Mouse (Mus musculus): ENCODE results near the gene Itgb6. TPM values are rescaled to one million over a fixed set of nuclear protein-coding genes. Genes with fewer than 3 reads are reported as not detected.

The Itgb6 gene
- polyA plus RNA-seq, 1 experiment from 2014 or later = 10.0 TPM

DNA sequence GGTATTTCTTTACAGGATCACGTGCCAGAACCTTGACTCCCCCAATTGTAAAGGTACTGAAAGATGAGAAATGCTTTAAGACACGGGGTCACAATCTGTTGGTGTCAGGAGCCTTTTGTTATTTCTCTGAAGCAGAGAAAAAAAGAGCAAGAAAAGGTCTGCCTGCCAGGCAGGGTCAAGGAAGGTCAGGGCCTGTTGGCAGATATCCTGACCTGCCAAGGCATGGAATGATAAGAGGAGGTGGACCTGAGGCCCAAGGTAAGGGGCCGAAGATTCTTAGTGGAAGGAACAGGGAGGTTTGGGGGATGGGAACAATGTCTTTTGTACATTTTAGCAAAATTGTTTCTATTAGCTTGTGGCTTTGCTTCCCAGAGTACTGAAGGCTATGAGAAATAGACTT, 13.8 kb downstream of the Itgb6 start:
- H3K27me3 ChIP-seq (ENCODE audit: control insufficient read depth, insufficient read depth, low read depth, low read length) = no peaks in the 10 kb centered on the region
- H3K9ac ChIP-seq (ENCODE audit: low read length) = no peak overlapping the region
- no peak overlapping the region for H3K4me3 ChIP-seq (ENCODE audit: low read length)
- no peaks in the 10 kb centered on the region for H3K9me3 ChIP-seq (ENCODE audit: control insufficient read depth, low read length)
- H3K4me1 ChIP-seq (replicated peaks; ENCODE audit: control insufficient read depth, insufficient read depth, low read length) = peaks cover 7% of the 10 kb centered on the region
- WGBS = 36% methylated on average over 3 of the region's 3 CpGs
- ATAC-seq (ENCODE audit: low read depth) = no peak
- H3K27ac ChIP-seq (ENCODE audit: low read length) = no peak overlapping the region
- H3K4me2 ChIP-seq (ENCODE audit: low read depth, low read length) = no peak overlapping the region
- no peaks in the 10 kb centered on the region for H3K36me3 ChIP-seq (ENCODE audit: control insufficient read depth, insufficient read depth, low read length)

DNA sequence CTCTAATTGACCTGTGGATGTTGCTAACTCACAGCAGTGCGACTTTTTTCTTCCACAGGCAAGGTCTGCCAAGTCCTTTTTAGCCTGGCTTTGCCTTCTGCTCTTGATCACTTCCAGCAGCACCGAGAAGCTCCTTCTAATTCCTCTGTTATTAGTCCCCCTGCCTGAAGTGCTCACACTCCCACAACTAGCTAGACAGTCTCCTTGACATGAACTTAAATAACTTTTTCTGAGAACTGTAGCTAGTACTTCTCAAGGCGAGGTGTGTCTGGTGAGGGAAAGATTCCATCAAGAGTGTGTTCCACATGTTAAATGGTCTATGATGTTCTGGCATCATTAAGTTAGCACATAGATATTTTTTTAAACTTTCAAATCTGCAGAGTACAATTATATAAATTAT, 15.6 kb downstream of the Itgb6 start:
- H3K27ac ChIP-seq (ENCODE audit: low read length) = peak overlapping the region; percentile 60; the same call in 1 of the 2 replicates
- H3K4me2 ChIP-seq (ENCODE audit: low read depth, low read length) = no peak overlapping the region
- H3K9ac ChIP-seq (ENCODE audit: low read length) = no peak overlapping the region
- no peaks in the 10 kb centered on the region for H3K9me3 ChIP-seq (ENCODE audit: control insufficient read depth, low read length)
- ATAC-seq (ENCODE audit: low read depth) = no peak
- no peaks in the 10 kb centered on the region for H3K27me3 ChIP-seq (ENCODE audit: control insufficient read depth, insufficient read depth, low read depth, low read length)
- no peak overlapping the region for H3K4me3 ChIP-seq (ENCODE audit: low read length)
- WGBS = 62% methylated on average over 3 of the region's 3 CpGs
- H3K36me3 ChIP-seq (ENCODE audit: control insufficient read depth, insufficient read depth, low read length) = no peaks in the 10 kb centered on the region
- H3K4me1 ChIP-seq (replicated peaks; ENCODE audit: control insufficient read depth, insufficient read depth, low read length) = peaks cover 11% of the 10 kb centered on the region

DNA sequence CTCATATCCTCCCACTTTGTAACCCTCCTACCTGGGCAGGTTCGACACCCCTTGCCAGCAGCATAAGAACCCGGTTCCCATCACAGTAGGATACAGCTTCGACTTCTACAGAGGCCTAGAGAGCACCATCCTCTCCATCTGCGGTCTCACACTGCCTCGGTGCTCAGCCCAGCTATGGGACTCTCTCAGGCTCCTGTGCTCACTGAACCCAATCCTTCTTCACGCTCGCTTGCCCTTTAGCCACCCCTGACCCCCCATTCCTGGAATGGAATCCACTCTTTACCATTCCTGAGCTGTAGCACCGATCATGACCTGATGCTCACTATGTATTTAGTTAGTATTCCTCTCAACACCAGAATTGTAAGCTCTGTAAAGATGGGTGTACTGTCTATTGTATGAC, 17.0 kb downstream of the Itgb6 start:
- 91% methylated on average over 8 of the region's 8 CpGs for WGBS
- H3K4me3 ChIP-seq (ENCODE audit: low read length) = no peak overlapping the region
- H3K4me1 ChIP-seq (replicated peaks; ENCODE audit: control insufficient read depth, insufficient read depth, low read length) = peaks cover 9% of the 10 kb centered on the region
- no peaks in the 10 kb centered on the region for H3K36me3 ChIP-seq (ENCODE audit: control insufficient read depth, insufficient read depth, low read length)
- no peak for ATAC-seq (ENCODE audit: low read depth)
- no peaks in the 10 kb centered on the region for H3K9me3 ChIP-seq (ENCODE audit: control insufficient read depth, low read length)
- no peak overlapping the region for H3K9ac ChIP-seq (ENCODE audit: low read length)
- no peaks in the 10 kb centered on the region for H3K27me3 ChIP-seq (ENCODE audit: control insufficient read depth, insufficient read depth, low read depth, low read length)
- no peak overlapping the region for H3K4me2 ChIP-seq (ENCODE audit: low read depth, low read length)
- no peak overlapping the region for H3K27ac ChIP-seq (ENCODE audit: low read length)

DNA sequence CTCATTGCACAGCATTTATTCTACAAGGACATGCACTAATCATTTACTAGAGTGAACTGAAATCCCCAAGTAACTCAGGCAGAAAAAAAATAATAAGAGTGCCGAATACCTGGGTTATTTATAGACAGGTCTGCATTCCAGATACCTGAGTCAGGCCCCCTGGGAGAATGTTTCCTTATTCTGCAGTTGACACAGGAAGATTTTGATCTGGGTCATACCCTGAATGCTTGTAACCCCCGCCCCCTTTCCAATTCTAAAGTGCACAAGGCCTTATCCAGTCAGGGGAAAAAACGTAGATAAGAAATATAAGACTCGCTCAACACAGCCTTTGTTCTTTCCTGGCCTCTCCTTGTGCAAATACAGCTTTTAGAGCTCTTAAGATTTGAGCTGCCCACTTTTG, 19.1 kb downstream of the Itgb6 start:
- Histone ChIP-seq H3K4me2 (ENCODE audit: low read depth, low read length) (no peak overlapping the region), H3K9me3 (ENCODE audit: control insufficient read depth, low read length) (no peaks in the 10 kb centered on the region)

DNA sequence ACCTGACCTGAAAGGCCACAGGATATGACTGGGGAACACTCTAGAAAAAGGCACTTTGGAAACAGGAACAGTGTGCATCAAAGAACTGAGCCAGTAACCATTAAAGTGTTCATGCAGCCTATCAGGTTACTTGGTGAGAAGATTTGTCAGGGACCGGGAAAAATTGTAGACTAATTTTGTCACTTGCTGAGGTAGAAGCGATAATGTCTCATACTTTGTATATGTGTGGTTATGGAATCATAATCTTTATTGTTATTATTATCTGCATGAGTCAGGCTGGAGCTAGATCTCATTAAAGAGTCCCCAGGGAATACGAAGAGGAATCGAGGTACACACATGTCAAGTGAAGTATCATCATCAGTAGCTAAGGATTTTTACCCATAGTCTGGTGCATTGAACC, 21.5 kb downstream of the Itgb6 start:
- no peak for ATAC-seq (ENCODE audit: low read depth)
- no peak overlapping the region for H3K4me3 ChIP-seq (ENCODE audit: low read length)
- H3K27me3 ChIP-seq (ENCODE audit: control insufficient read depth, insufficient read depth, low read depth, low read length) = no peaks in the 10 kb centered on the region
- H3K9ac ChIP-seq (ENCODE audit: low read length) = no peak overlapping the region
- no peaks in the 10 kb centered on the region for H3K9me3 ChIP-seq (ENCODE audit: control insufficient read depth, low read length)
- H3K36me3 ChIP-seq (ENCODE audit: control insufficient read depth, insufficient read depth, low read length) = no peaks in the 10 kb centered on the region
- 81% methylated on average over 4 of the region's 4 CpGs for WGBS
- H3K4me1 ChIP-seq (replicated peaks; ENCODE audit: control insufficient read depth, insufficient read depth, low read length) = peaks cover 30% of the 10 kb centered on the region
- no peak overlapping the region for H3K27ac ChIP-seq (ENCODE audit: low read length)
- H3K4me2 ChIP-seq (ENCODE audit: low read depth, low read length) = no peak overlapping the region

More for the DNA sequence above, 19.1 kb downstream of the Itgb6 start:
- 31% methylated on average over 4 of the region's 4 CpGs for WGBS
- no peaks in the 10 kb centered on the region for H3K36me3 ChIP-seq (ENCODE audit: control insufficient read depth, insufficient read depth, low read length)
- no peaks in the 10 kb centered on the region for H3K27me3 ChIP-seq (ENCODE audit: control insufficient read depth, insufficient read depth, low read depth, low read length)
- H3K4me1 ChIP-seq (replicated peaks; ENCODE audit: control insufficient read depth, insufficient read depth, low read length) = peaks cover 15% of the 10 kb centered on the region
- H3K4me3 ChIP-seq (ENCODE audit: low read length) = no peak overlapping the region
- ATAC-seq (ENCODE audit: low read depth) = peak; percentile 94
- H3K27ac ChIP-seq (ENCODE audit: low read length) = peak overlapping the region; percentile 90
- no peak overlapping the region for H3K9ac ChIP-seq (ENCODE audit: low read length)

DNA sequence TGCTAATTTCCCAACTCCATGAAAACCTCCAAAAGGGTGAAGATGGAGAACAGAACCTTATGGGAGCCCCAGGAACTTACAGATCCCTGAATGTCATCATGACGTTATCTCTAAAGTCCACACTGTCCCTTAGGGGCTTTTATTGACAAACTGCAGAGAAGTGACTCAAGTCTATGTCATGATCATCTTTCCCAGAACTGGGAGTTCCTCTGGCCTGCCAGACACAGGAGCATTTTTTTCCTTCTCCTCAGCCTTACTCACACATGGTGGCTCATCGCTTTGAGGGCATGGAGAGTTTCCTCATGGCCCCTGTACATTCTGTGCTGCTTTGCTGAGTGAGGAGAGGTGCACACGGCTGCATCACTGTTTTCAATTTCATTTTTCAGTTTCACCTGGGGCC, 22.4 kb downstream of the Itgb6 start:
- H3K27ac ChIP-seq (ENCODE audit: low read length) = no peak overlapping the region
- no peak overlapping the region for H3K4me3 ChIP-seq (ENCODE audit: low read length)
- ATAC-seq (ENCODE audit: low read depth) = no peak
- no peak overlapping the region for H3K9ac ChIP-seq (ENCODE audit: low read length)
- H3K4me2 ChIP-seq (ENCODE audit: low read depth, low read length) = no peak overlapping the region
- no peaks in the 10 kb centered on the region for H3K36me3 ChIP-seq (ENCODE audit: control insufficient read depth, insufficient read depth, low read length)
- no peaks in the 10 kb centered on the region for H3K27me3 ChIP-seq (ENCODE audit: control insufficient read depth, insufficient read depth, low read depth, low read length)
- peaks cover 32% of the 10 kb centered on the region for H3K4me1 ChIP-seq (replicated peaks; ENCODE audit: control insufficient read depth, insufficient read depth, low read length)
- no peaks in the 10 kb centered on the region for H3K9me3 ChIP-seq (ENCODE audit: control insufficient read depth, low read length)
- WGBS = 77% methylated on average over 3 of the region's 3 CpGs

DNA sequence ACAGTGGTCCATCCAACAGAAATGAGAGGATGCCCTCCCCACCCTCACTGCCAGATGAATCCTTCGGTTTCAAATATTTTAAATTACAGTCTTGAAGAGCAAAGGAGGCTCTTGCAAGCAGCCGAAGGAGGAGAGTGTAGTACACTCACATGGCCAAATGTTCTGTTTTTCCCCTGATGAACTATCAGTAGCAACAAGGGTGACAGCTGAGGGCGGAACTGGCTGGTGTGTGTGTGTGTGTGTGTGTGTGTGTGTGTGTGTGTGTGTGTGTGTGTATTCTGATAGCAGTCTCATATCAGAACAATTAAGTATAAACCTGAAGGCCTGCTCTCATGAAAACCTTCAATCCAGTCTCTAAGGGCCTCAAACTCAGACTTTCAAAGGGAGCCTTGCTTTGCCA, 22.9 kb downstream of the Itgb6 start:
- Histone ChIP-seq H3K36me3 (ENCODE audit: control insufficient read depth, insufficient read depth, low read length) (no peaks in the 10 kb centered on the region), H3K4me2 (ENCODE audit: low read depth, low read length) (no peak overlapping the region), H3K4me3 (ENCODE audit: low read length) (no peak overlapping the region), H3K27ac (ENCODE audit: low read length) (no peak overlapping the region), H3K27me3 (ENCODE audit: control insufficient read depth, insufficient read depth, low read depth, low read length) (no peaks in the 10 kb centered on the region), H3K9ac (ENCODE audit: low read length) (no peak overlapping the region), H3K4me1 (replicated peaks; ENCODE audit: control insufficient read depth, insufficient read depth, low read length) (peaks cover 33% of the 10 kb centered on the region), H3K9me3 (ENCODE audit: control insufficient read depth, low read length) (no peaks in the 10 kb centered on the region)
- no peak for ATAC-seq (ENCODE audit: low read depth)
- WGBS = 78% methylated on average over 3 of the region's 3 CpGs

DNA sequence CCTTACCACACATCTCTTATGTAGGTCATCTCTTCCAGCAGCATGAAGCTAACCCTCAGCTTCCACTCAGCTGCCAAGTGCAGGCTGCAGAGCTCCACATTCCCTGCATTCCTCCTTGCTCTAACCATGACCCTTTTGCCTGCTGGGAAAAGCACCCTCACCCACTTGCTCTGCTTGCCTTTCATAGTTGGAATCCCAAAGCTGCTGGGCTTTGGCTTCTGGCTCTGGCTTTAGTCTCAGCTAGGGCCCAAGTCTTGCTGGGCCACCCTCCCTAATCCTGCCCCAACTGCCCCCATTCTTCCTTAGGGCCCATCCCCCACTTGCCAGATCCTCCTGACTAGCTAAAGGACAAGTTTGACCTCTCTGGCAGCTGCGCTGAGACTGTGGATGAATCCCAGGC, 24.3 kb downstream of the Itgb6 start:
- peaks cover 35% of the 10 kb centered on the region for H3K4me1 ChIP-seq (replicated peaks; ENCODE audit: control insufficient read depth, insufficient read depth, low read length)
- no peak overlapping the region for H3K4me3 ChIP-seq (ENCODE audit: low read length)
- peak overlapping the region; percentile 83 for H3K27ac ChIP-seq (ENCODE audit: low read length)
- ATAC-seq (ENCODE audit: low read depth) = peak; percentile 81
- no peaks in the 10 kb centered on the region for H3K9me3 ChIP-seq (ENCODE audit: control insufficient read depth, low read length)
- no peak overlapping the region for H3K4me2 ChIP-seq (ENCODE audit: low read depth, low read length)
- no peaks in the 10 kb centered on the region for H3K36me3 ChIP-seq (ENCODE audit: control insufficient read depth, insufficient read depth, low read length)
- 31% methylated on average over 1 of the region's 1 CpGs for WGBS
- H3K9ac ChIP-seq (ENCODE audit: low read length) = no peak overlapping the region
- H3K27me3 ChIP-seq (ENCODE audit: control insufficient read depth, insufficient read depth, low read depth, low read length) = no peaks in the 10 kb centered on the region

DNA sequence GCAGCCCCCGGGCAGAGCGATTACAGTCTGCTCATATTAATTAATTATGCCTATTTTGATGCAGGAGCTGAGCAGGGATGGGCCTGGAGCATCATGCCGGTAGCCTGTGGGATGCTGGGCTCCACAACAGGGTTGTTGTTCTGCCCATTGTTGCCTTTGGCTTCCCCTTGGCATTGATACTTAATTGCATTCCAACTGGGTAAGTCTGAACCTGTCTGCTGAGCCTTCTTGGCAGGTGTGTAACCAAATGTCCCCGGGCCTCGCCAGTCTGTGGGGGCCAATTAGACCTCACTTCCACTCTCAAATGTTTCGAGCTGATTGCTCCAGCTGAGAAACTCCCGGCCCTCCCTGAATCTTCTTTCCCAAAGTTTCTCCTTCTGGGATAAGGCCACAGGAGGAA, 24.9 kb downstream of the Itgb6 start:
- H3K27ac ChIP-seq (ENCODE audit: low read length) = peak overlapping the region; percentile 83
- H3K36me3 ChIP-seq (ENCODE audit: control insufficient read depth, insufficient read depth, low read length) = no peaks in the 10 kb centered on the region
- H3K4me1 ChIP-seq (replicated peaks; ENCODE audit: control insufficient read depth, insufficient read depth, low read length) = peaks cover 32% of the 10 kb centered on the region
- WGBS = 71% methylated on average over 7 of the region's 7 CpGs
- no peak for ATAC-seq (ENCODE audit: low read depth)
- no peaks in the 10 kb centered on the region for H3K9me3 ChIP-seq (ENCODE audit: control insufficient read depth, low read length)
- H3K4me3 ChIP-seq (ENCODE audit: low read length) = no peak overlapping the region
- H3K27me3 ChIP-seq (ENCODE audit: control insufficient read depth, insufficient read depth, low read depth, low read length) = no peaks in the 10 kb centered on the region
- H3K9ac ChIP-seq (ENCODE audit: low read length) = no peak overlapping the region
- no peak overlapping the region for H3K4me2 ChIP-seq (ENCODE audit: low read depth, low read length)

DNA sequence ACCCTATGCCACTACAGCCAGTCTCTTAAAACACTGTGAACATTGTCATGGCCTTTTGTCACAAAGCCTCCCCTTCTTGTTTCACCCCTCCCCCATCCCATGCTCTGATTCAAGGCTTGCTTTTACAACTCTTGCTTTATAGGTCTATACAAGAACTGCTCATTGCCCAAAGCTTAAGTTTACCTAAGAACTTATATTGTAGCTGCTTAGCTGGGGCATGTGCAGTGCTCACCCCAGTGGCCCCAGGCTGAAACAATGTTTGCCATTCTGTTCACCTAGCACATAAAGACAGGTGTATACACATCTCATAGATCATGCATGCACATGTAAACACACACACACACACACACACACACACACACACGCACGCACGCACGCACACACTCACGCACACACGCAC, 25.9 kb downstream of the Itgb6 start:
- Histone ChIP-seq H3K4me2 (ENCODE audit: low read depth, low read length) (no peak overlapping the region), H3K9me3 (ENCODE audit: control insufficient read depth, low read length) (no peaks in the 10 kb centered on the region), H3K27ac (ENCODE audit: low read length) (no peak overlapping the region), H3K27me3 (ENCODE audit: control insufficient read depth, insufficient read depth, low read depth, low read length) (no peaks in the 10 kb centered on the region), H3K4me3 (ENCODE audit: low read length) (no peak overlapping the region), H3K4me1 (replicated peaks; ENCODE audit: control insufficient read depth, insufficient read depth, low read length) (peaks cover 30% of the 10 kb centered on the region), H3K9ac (ENCODE audit: low read length) (no peak overlapping the region), H3K36me3 (ENCODE audit: control insufficient read depth, insufficient read depth, low read length) (no peaks in the 10 kb centered on the region)
- 88% methylated on average over 6 of the region's 6 CpGs for WGBS
- no peak for ATAC-seq (ENCODE audit: low read depth)

Data from lung, embryonic 16.5 days (tissue).